Mouse (Mus musculus): ENCODE data around the gene Zfp9. TPM values are rescaled to one million over a fixed set of nuclear protein-coding genes. Genes with fewer than 3 reads are reported as not detected.

The Zfp9 gene
- under 1 TPM in 1 of 2 experiments, not detected in 1; 0.48 TPM for polyA plus RNA-seq (2017; shearing (Covaris generic))

GRCm38 (mm10) chr6:118478957-118479708, at the start of gene Zfp9:
Gene Zfp9, minus strand, starts transcription at chr6:118479320.

GRCm38 (mm10) chr6:118455042-118455631, 24.0 kb downstream of the Zfp9 start, which contains the start of gene Zfp248:
Gene Zfp248, minus strand, starts transcription at chr6:118455528.

GRCm38 (mm10) chr6:118419050-118419920, 59.8 kb downstream of the Zfp9 start, which contains the start of gene Bms1:
Gene Bms1, minus strand, starts transcription at chr6:118419474.

Other genes starting within 250 kb of the Zfp9 start
- gene Bms1, start 59.8 kb downstream of the Zfp9 start, polyA plus RNA-seq (2017; shearing (Covaris generic)), result 10 to 100 TPM; 36.0 to 41.1 TPM
- gene Zfp248, start 23.8 kb downstream of the Zfp9 start, polyA plus RNA-seq (2017; shearing (Covaris generic)), result 1 to 10 TPM; 1.8 to 5.2 TPM
- gene Ankrd26, start 82.9 kb upstream of the Zfp9 start, polyA plus RNA-seq (2017; shearing (Covaris generic)), result 10 to 100 TPM in 1 of 2 experiments, 1 to 10 TPM in 1; 8.0 to 10.3 TPM